Mouse (Mus musculus) hindbrain, embryonic 14.5 days (tissue): ENCODE results near the gene Iqschfp. TPM values are rescaled to one million over a fixed set of nuclear protein-coding genes. Genes with fewer than 3 reads are reported as not detected.

Experiments used
- ATAC-seq: fragments of 200-750 bp; cut with Nextera tagmentation; 2 replicates; pipeline ENCODE4 v1.8.0; 2017; ENCODE audit warnings: moderate number of reproducible peaks, mild to moderate bottlenecking, moderate TSS enrichment, moderate library complexity; ENCODE audit not compliant: low FRiP score
- DNase-seq: peaks from one replicate; pipeline ENCODE4 v3.0.0-alpha.2; 2015; ENCODE audit warnings: low spot score
- H3K27ac ChIP-seq: fragments of 300-500 bp; sonication (generic); 2 replicates; pipeline ENCODE4 v1.5.1; 2014; ENCODE audit warnings: mild to moderate bottlenecking, moderate library complexity
- H3K27me3 ChIP-seq: fragments of 300-500 bp; sonication (generic); 2 replicates; pipeline ENCODE4 v1.6.1; 2014; ENCODE audit warnings: mild to moderate bottlenecking, low read length, mixed read lengths; ENCODE audit not compliant: control insufficient read depth, insufficient read depth
- H3K36me3 ChIP-seq: fragments of 300-500 bp; sonication (generic); replicated peaks from 2 replicates; pipeline ENCODE4 v1.6.1; 2014; ENCODE audit not compliant: control insufficient read depth, insufficient read depth
- H3K4me1 ChIP-seq: fragments of 300-500 bp; sonication (generic); replicated peaks from 2 replicates; pipeline ENCODE4 v1.6.1; 2014; ENCODE audit warnings: antibody characterized with exemption, low read length, mixed read lengths; ENCODE audit not compliant: control insufficient read depth, insufficient read depth
- H3K4me2 ChIP-seq: fragments of 300-500 bp; sonication (generic); replicated peaks from 2 replicates; pipeline ENCODE4 v1.6.1; 2014; ENCODE audit warnings: mild to moderate bottlenecking, moderate library complexity
- H3K4me3 ChIP-seq: fragments of 300-500 bp; sonication (generic); replicated peaks from 2 replicates; pipeline ENCODE4 v1.5.1; 2014; ENCODE audit warnings: mild to moderate bottlenecking, low read length
- H3K9ac ChIP-seq: fragments of 300-500 bp; sonication (generic); 2 replicates; pipeline ENCODE4 v1.6.1; 2014
- H3K9me3 ChIP-seq: fragments of 300-500 bp; sonication (generic); 2 replicates; pipeline ENCODE4 v1.6.1; 2016; ENCODE audit warnings: low read length; ENCODE audit not compliant: control insufficient read depth
- WGBS: fragments of 180-500 bp; shearing (Covaris S2); extraction: QIAGEN DNeasy Blood & Tissue Kit; methylation state at CpG from one replicate; pipeline ENCODE4 v1.1.7; 2014; 5-methylcytosine and 5-hydroxymethylcytosine counted together
- polyA plus RNA-seq: library from polyadenylated mRNA; unstranded; fragments of >200 nt; fragmentation: Nextera tagmentation; extraction: Ambion mirVana; gene quantifications from 2 replicates; pipeline ENCODE4 v1.2.1, GENCODE M21; 2014

Iqschfp gene
- polyA plus RNA-seq, 1 experiment from 2014 or later = 7.5 TPM

- no peak for DNase-seq
- Histone ChIP-seq H3K4me3 (no peak overlapping the region), H3K4me2 (no peak overlapping the region), H3K9ac (no peak overlapping the region), H3K36me3 (0 out of 2 replicates have a peak, but pooled peaks cover 3% of the 10 kb centered on the region), H3K4me1 (peaks cover 32% of the 10 kb centered on the region), H3K27ac (peak overlapping the region; percentile 48; the same call in 1 of the 2 replicates), H3K27me3 (no peaks in the 10 kb centered on the region), H3K9me3 (no peaks in the 10 kb centered on the region)
- ATAC-seq = 0 out of 2 replicates have a peak, but pooled peaks have one; percentile 19
- 48% methylated on average over 7 of the region's 7 CpGs for WGBS
These were observed 714.0 kb downstream of the Iqschfp start for GRCm38 (mm10) chr3:68605942-68606603.

GRCm38 (mm10) chr3:68606730-68607129 is 714.7 kb downstream of the Iqschfp start:
- Histone ChIP-seq H3K27me3 (no peaks in the 10 kb centered on the region), H3K4me1 (peaks cover 32% of the 10 kb centered on the region), H3K4me2 (no peak overlapping the region), H3K27ac (peak overlapping the region; percentile 48; the same call in 1 of the 2 replicates), H3K4me3 (no peak overlapping the region), H3K9ac (no peak overlapping the region), H3K36me3 (0 out of 2 replicates have a peak, but pooled peaks cover 3% of the 10 kb centered on the region), H3K9me3 (no peaks in the 10 kb centered on the region)
- no peak for ATAC-seq
- WGBS = 93% methylated on average over 8 of the region's 8 CpGs
- no peak for DNase-seq

GRCm38 (mm10) chr3:68607336-68607735 is 715.3 kb downstream of the Iqschfp start:
- no peaks in the 10 kb centered on the region for H3K27me3 ChIP-seq
- H3K4me1 ChIP-seq = peaks cover 32% of the 10 kb centered on the region
- WGBS = 92% methylated on average over 8 of the region's 8 CpGs
- no peak for ATAC-seq
- H3K36me3 ChIP-seq = 0 out of 2 replicates have a peak, but pooled peaks cover 3% of the 10 kb centered on the region
- H3K27ac ChIP-seq = no peak overlapping the region
- H3K9ac ChIP-seq = no peak overlapping the region
- DNase-seq = no peak
- no peak overlapping the region for H3K4me3 ChIP-seq
- no peak overlapping the region for H3K4me2 ChIP-seq
- H3K9me3 ChIP-seq = no peaks in the 10 kb centered on the region

GRCm38 (mm10) chr3:68608848-68609497 is 716.9 kb downstream of the Iqschfp start:
- Histone ChIP-seq H3K27ac (no peak overlapping the region), H3K27me3 (no peaks in the 10 kb centered on the region), H3K9ac (no peak overlapping the region), H3K36me3 (0 out of 2 replicates have a peak, but pooled peaks cover 3% of the 10 kb centered on the region), H3K9me3 (no peaks in the 10 kb centered on the region), H3K4me1 (peaks cover 32% of the 10 kb centered on the region), H3K4me2 (no peak overlapping the region), H3K4me3 (no peak overlapping the region)
- WGBS = 72% methylated on average over 19 of the region's 19 CpGs
- ATAC-seq (0 out of 2 replicates have a peak, but pooled peaks have one; percentile 17), DNase-seq (no peak)

- WGBS = 72% methylated on average over 6 of the region's 6 CpGs
- 0 out of 2 replicates have a peak, but pooled peaks cover 3% of the 10 kb centered on the region for H3K36me3 ChIP-seq
- H3K4me3 ChIP-seq = no peak overlapping the region
- no peak overlapping the region for H3K4me2 ChIP-seq
- ATAC-seq = no peak
- DNase-seq = no peak
- H3K27ac ChIP-seq = no peak overlapping the region
- H3K4me1 ChIP-seq = peaks cover 24% of the 10 kb centered on the region
- H3K9me3 ChIP-seq = no peaks in the 10 kb centered on the region
- H3K9ac ChIP-seq = no peak overlapping the region
- H3K27me3 ChIP-seq = no peaks in the 10 kb centered on the region
These were observed 718.0 kb downstream of the Iqschfp start for GRCm38 (mm10) chr3:68610011-68610410.

GRCm38 (mm10) chr3:68610598-68611261 is 718.7 kb downstream of the Iqschfp start:
- Histone ChIP-seq H3K27ac (no peak overlapping the region), H3K4me2 (no peak overlapping the region), H3K9ac (no peak overlapping the region), H3K4me3 (no peak overlapping the region), H3K4me1 (peaks cover 17% of the 10 kb centered on the region), H3K9me3 (no peaks in the 10 kb centered on the region), H3K27me3 (no peaks in the 10 kb centered on the region), H3K36me3 (0 out of 2 replicates have a peak, but pooled peaks cover 3% of the 10 kb centered on the region)
- DNase-seq (no peak), ATAC-seq (no peak)
- WGBS = 79% methylated on average over 11 of the region's 11 CpGs

- no peaks in the 10 kb centered on the region for H3K9me3 ChIP-seq
- 70% methylated on average over 10 of the region's 10 CpGs for WGBS
- no peak overlapping the region for H3K9ac ChIP-seq
- H3K4me2 ChIP-seq = no peak overlapping the region
- H3K4me1 ChIP-seq = no peaks in the 10 kb centered on the region
- DNase-seq (peak; percentile 72), ATAC-seq (peak; percentile 52; the same call in 1 of the 2 replicates)
- no peak overlapping the region for H3K4me3 ChIP-seq
- no peak overlapping the region for H3K27ac ChIP-seq
- no peaks in the 10 kb centered on the region for H3K27me3 ChIP-seq
- H3K36me3 ChIP-seq = 0 out of 2 replicates have a peak, but pooled peaks cover 14% of the 10 kb centered on the region
These were observed 723.2 kb downstream of the Iqschfp start for GRCm38 (mm10) chr3:68615042-68615810.

- no peaks in the 10 kb centered on the region for H3K4me1 ChIP-seq
- H3K4me2 ChIP-seq = no peak overlapping the region
- 93% methylated on average over 12 of the region's 12 CpGs for WGBS
- H3K9ac ChIP-seq = no peak overlapping the region
- ATAC-seq (no peak), DNase-seq (no peak)
- no peaks in the 10 kb centered on the region for H3K9me3 ChIP-seq
- H3K4me3 ChIP-seq = no peak overlapping the region
- H3K27ac ChIP-seq = no peak overlapping the region
- H3K27me3 ChIP-seq = no peaks in the 10 kb centered on the region
- peaks cover 24% of the 10 kb centered on the region for H3K36me3 ChIP-seq
These were observed 724.3 kb downstream of the Iqschfp start for GRCm38 (mm10) chr3:68616363-68616762.
